18 mouse cellular contexts compared by ENCODE assay signal in genomic region chr3:69026133-69026783, GRCm38 (mm10). TPM values are rescaled to one million over a fixed set of nuclear protein-coding genes. Genes with fewer than 3 reads are reported as not detected.
DNase-seq lines count a peak whose midpoint lies in the region; ATAC-seq and TF ChIP-seq lines count a peak whose summit lies in the region.
"Had no signal": no experiment of that assay in that cellular context is flagged by ENCODE, and none has a peak within 500 bp of the region (broad histone marks: within the 10 kb centered on the region; RNA-seq: fewer than 3 reads in every experiment).

No protein-coding gene starts in this region.

- H3K4me3 ChIP-seq in liver, embryonic 12.5 days = no peak overlapping the region
- H3K4me3 ChIP-seq in liver, embryonic 11.5 days (ENCODE audit: low read depth, low read length) = no peak overlapping the region
- H3K4me3 ChIP-seq in liver, embryonic 16.5 days (ENCODE audit: low read depth, low read length) = no peak overlapping the region
- H3K4me3 ChIP-seq in stomach, postnatal 0 days (ENCODE audit: low read depth, low read length) = no peak overlapping the region
- no peak overlapping the region for H3K4me3 ChIP-seq in hindbrain, embryonic 12.5 days
- H3K4me3 ChIP-seq: embryonic facial prominence, embryonic 15.5 days; forebrain, embryonic 10.5 days; heart, embryonic 13.5 days; limb, embryonic 12.5 days; megakaryocyte, embryonic 14.5 days; midbrain, embryonic 15.5 days had no signal

- DNase-seq in liver, embryonic 11.5 days (ENCODE audit: low spot score) = no peak
- peak; percentile 76 for DNase-seq in stomach, postnatal 0 days (ENCODE audit: low spot score)
- DNase-seq in ovary, postnatal 14 days (ENCODE audit: low spot score) = no peak
- DNase-seq: cerebellum, postnatal 10 days; heart, postnatal 4 days; right cerebral cortex, adult 18-20 months; thymus, postnatal 4 days had no signal

- ATAC-seq in liver, embryonic 12.5 days = peak; percentile 46; the same call in 1 of the 2 replicates
- ATAC-seq in liver, embryonic 11.5 days (replicated peaks; ENCODE audit: low FRiP score) = no peak; the same call in 1 of the 2 replicates
- ATAC-seq in activated CD4-positive, CD25-positive, alpha-beta regulatory T cell, adult 4 months = peak; percentile 44
- ATAC-seq in liver, embryonic 16.5 days (ENCODE audit: low read depth) = peak; percentile 67; the same call in 1 of the 2 replicates
- peak; percentile 96 for ATAC-seq in stomach, postnatal 0 days (ENCODE audit: low FRiP score, low TSS enrichment)
- no peak for ATAC-seq in hindbrain, embryonic 12.5 days (ENCODE audit: low FRiP score)
- ATAC-seq: midbrain, embryonic 15.5 days had no signal

- H3K4me1 ChIP-seq in liver, embryonic 12.5 days = no peaks in the 10 kb centered on the region
- H3K4me1 ChIP-seq in liver, embryonic 11.5 days (replicated peaks; ENCODE audit: control insufficient read depth, insufficient read depth, low read length) = no peaks in the 10 kb centered on the region
- H3K4me1 ChIP-seq in liver, embryonic 16.5 days (ENCODE audit: control insufficient read depth, low read depth, low read length) = no peaks in the 10 kb centered on the region; the same call in 1 of the 2 replicates
- H3K4me1 ChIP-seq in stomach, postnatal 0 days (replicated peaks; ENCODE audit: control insufficient read depth, insufficient read depth) = no peaks in the 10 kb centered on the region
- no peaks in the 10 kb centered on the region for H3K4me1 ChIP-seq in hindbrain, embryonic 12.5 days
- H3K4me1 ChIP-seq: embryonic facial prominence, embryonic 15.5 days; forebrain, embryonic 10.5 days; heart, embryonic 13.5 days; limb, embryonic 12.5 days; megakaryocyte, embryonic 14.5 days; midbrain, embryonic 15.5 days had no signal

- no peak overlapping the region for H3K27ac ChIP-seq in liver, embryonic 12.5 days
- no peak overlapping the region for H3K27ac ChIP-seq in liver, embryonic 11.5 days (ENCODE audit: low read depth, low read length)
- H3K27ac ChIP-seq in liver, embryonic 16.5 days (ENCODE audit: low read length) = no peak overlapping the region
- no peak overlapping the region for H3K27ac ChIP-seq in stomach, postnatal 0 days (replicated peaks)
- no peak overlapping the region for H3K27ac ChIP-seq in hindbrain, embryonic 12.5 days
- H3K27ac ChIP-seq: embryonic facial prominence, embryonic 15.5 days; forebrain, embryonic 10.5 days; heart, embryonic 13.5 days; limb, embryonic 12.5 days; midbrain, embryonic 15.5 days had no signal

- peak; percentile 64 for TF ChIP-seq CTCF in stomach, postnatal 0 days (IDR thresholded peaks at IDR 0.05; ENCODE audit: low read depth)

- peaks cover 89% of the 10 kb centered on the region for H3K36me3 ChIP-seq in liver, embryonic 12.5 days
- peaks cover 45% of the 10 kb centered on the region for H3K36me3 ChIP-seq in liver, embryonic 11.5 days (ENCODE audit: control insufficient read depth, insufficient read depth, low read length)
- peaks cover 75% of the 10 kb centered on the region for H3K36me3 ChIP-seq in liver, embryonic 16.5 days (ENCODE audit: control insufficient read depth, insufficient read depth)
- H3K36me3 ChIP-seq in stomach, postnatal 0 days (ENCODE audit: control insufficient read depth, insufficient read depth, low read length) = peaks cover 9% of the 10 kb centered on the region
- H3K36me3 ChIP-seq in hindbrain, embryonic 12.5 days = peaks cover 40% of the 10 kb centered on the region
- H3K36me3 ChIP-seq: midbrain, embryonic 15.5 days had no signal

- H3K27me3 ChIP-seq in liver, embryonic 12.5 days (replicated peaks) = no peaks in the 10 kb centered on the region
- H3K27me3 ChIP-seq in liver, embryonic 11.5 days (replicated peaks; ENCODE audit: control insufficient read depth, insufficient read depth, low read length) = no peaks in the 10 kb centered on the region
- H3K27me3 ChIP-seq in liver, embryonic 16.5 days (ENCODE audit: control insufficient read depth, insufficient read depth, low read depth, low read length) = no peaks in the 10 kb centered on the region
- no peaks in the 10 kb centered on the region for H3K27me3 ChIP-seq in stomach, postnatal 0 days (ENCODE audit: control insufficient read depth, insufficient read depth, low read length)
- H3K27me3 ChIP-seq in hindbrain, embryonic 12.5 days = no peaks in the 10 kb centered on the region
- H3K27me3 ChIP-seq: embryonic facial prominence, embryonic 15.5 days; heart, embryonic 13.5 days; limb, embryonic 12.5 days; megakaryocyte, embryonic 14.5 days; midbrain, embryonic 15.5 days had no signal

- H3K9me3 ChIP-seq in liver, embryonic 12.5 days (replicated peaks) = no peaks in the 10 kb centered on the region
- H3K9me3 ChIP-seq in liver, embryonic 11.5 days (ENCODE audit: control insufficient read depth, low read length) = no peaks in the 10 kb centered on the region
- no peaks in the 10 kb centered on the region for H3K9me3 ChIP-seq in liver, embryonic 16.5 days (replicated peaks; ENCODE audit: control insufficient read depth, low read length)
- H3K9me3 ChIP-seq in stomach, postnatal 0 days (ENCODE audit: control insufficient read depth, low read length) = no peaks in the 10 kb centered on the region
- H3K9me3 ChIP-seq in hindbrain, embryonic 12.5 days (replicated peaks) = no peaks in the 10 kb centered on the region
- H3K9me3 ChIP-seq: embryonic facial prominence, embryonic 15.5 days; forebrain, embryonic 10.5 days; G1E; heart, embryonic 13.5 days; limb, embryonic 12.5 days; megakaryocyte, embryonic 14.5 days; midbrain, embryonic 15.5 days had no signal

- no peak overlapping the region for H3K4me2 ChIP-seq in liver, embryonic 12.5 days
- H3K4me2 ChIP-seq in liver, embryonic 11.5 days = no peak overlapping the region
- H3K4me2 ChIP-seq in liver, embryonic 16.5 days (ENCODE audit: low read depth, low read length) = no peak overlapping the region
- no peak overlapping the region for H3K4me2 ChIP-seq in stomach, postnatal 0 days (replicated peaks; ENCODE audit: low read depth)
- H3K4me2 ChIP-seq in hindbrain, embryonic 12.5 days (replicated peaks) = no peak overlapping the region
- H3K4me2 ChIP-seq: embryonic facial prominence, embryonic 15.5 days; heart, embryonic 13.5 days; limb, embryonic 12.5 days; midbrain, embryonic 15.5 days had no signal

- H3K9ac ChIP-seq in liver, embryonic 12.5 days = no peak overlapping the region
- no peak overlapping the region for H3K9ac ChIP-seq in liver, embryonic 11.5 days (ENCODE audit: low read depth, low read length)
- no peak overlapping the region for H3K9ac ChIP-seq in liver, embryonic 16.5 days (ENCODE audit: low read depth, low read length)
- no peak overlapping the region for H3K9ac ChIP-seq in stomach, postnatal 0 days (ENCODE audit: low read length)
- no peak overlapping the region for H3K9ac ChIP-seq in hindbrain, embryonic 12.5 days
- H3K9ac ChIP-seq: embryonic facial prominence, embryonic 15.5 days; heart, embryonic 13.5 days; limb, embryonic 12.5 days; midbrain, embryonic 15.5 days had no signal

- TF ChIP-seq EP300 in stomach, postnatal 0 days (optimal IDR thresholded peaks at IDR 0.05) = no peak

- 85% methylated on average over 1 of the region's 1 CpGs for WGBS in liver, embryonic 12.5 days (ENCODE audit: insufficient replicate concordance)
- 82% methylated on average over 1 of the region's 1 CpGs for WGBS in liver, embryonic 11.5 days
- WGBS in liver, embryonic 16.5 days (ENCODE audit: insufficient replicate concordance) = 90% methylated on average over 1 of the region's 1 CpGs
- WGBS in stomach, postnatal 0 days = 81% methylated on average over 1 of the region's 1 CpGs
- WGBS in hindbrain, embryonic 12.5 days = 88% methylated on average over 1 of the region's 1 CpGs

RNA-seq across cellular contexts. Expression of gene Trim59, which starts 18.3 kb away (rescaled TPM):
- polyA plus RNA-seq in liver, embryonic 12.5 days (2016; fragmentation: Nextera tagmentation; extraction: Ambion mirVana) = 162 and 164 TPM in 2 replicates
- 121 and 130 TPM in 2 replicates for polyA plus RNA-seq in liver, embryonic 11.5 days (2014; fragmentation: Nextera tagmentation; extraction: Ambion mirVana)
- 10 to 100 TPM; 25.9 to 27.4 TPM for polyA plus RNA-seq in activated CD4-positive, CD25-positive, alpha-beta regulatory T cell, adult 4 months (2017; shearing (Covaris generic))
- 143 and 145 TPM in 2 replicates for polyA plus RNA-seq in liver, embryonic 16.5 days (2015; fragmentation: Nextera tagmentation; extraction: Ambion mirVana)
- 17.6 and 24.4 TPM in 2 replicates for polyA plus RNA-seq in stomach, postnatal 0 days (2015; fragmentation: Nextera tagmentation; extraction: Ambion mirVana)
- polyA plus RNA-seq in hindbrain, embryonic 12.5 days (2016; fragmentation: Nextera tagmentation; extraction: Ambion mirVana) = 122 and 125 TPM in 2 replicates

RNA-seq across cellular contexts. Expression of gene Smc4, which starts 21.7 kb away (rescaled TPM):
- 178 and 181 TPM in 2 replicates for polyA plus RNA-seq in liver, embryonic 12.5 days (2016; fragmentation: Nextera tagmentation; extraction: Ambion mirVana)
- polyA plus RNA-seq in liver, embryonic 11.5 days (2014; fragmentation: Nextera tagmentation; extraction: Ambion mirVana) = 200 and 213 TPM in 2 replicates
- polyA plus RNA-seq in activated CD4-positive, CD25-positive, alpha-beta regulatory T cell, adult 4 months (2017; shearing (Covaris generic)) = 100 to 1,000 TPM; 394 to 401 TPM
- polyA plus RNA-seq in liver, embryonic 16.5 days (2015; fragmentation: Nextera tagmentation; extraction: Ambion mirVana) = 124 and 131 TPM in 2 replicates
- 47.7 and 56.4 TPM in 2 replicates for polyA plus RNA-seq in stomach, postnatal 0 days (2015; fragmentation: Nextera tagmentation; extraction: Ambion mirVana)
- 131 TPM in 2 replicates for polyA plus RNA-seq in hindbrain, embryonic 12.5 days (2016; fragmentation: Nextera tagmentation; extraction: Ambion mirVana)

RNA-seq across cellular contexts. Expression of gene Ift80, which starts 21.9 kb away (rescaled TPM):
- polyA plus RNA-seq in liver, embryonic 12.5 days (2016; fragmentation: Nextera tagmentation; extraction: Ambion mirVana) = 6.8 and 7.1 TPM in 2 replicates
- polyA plus RNA-seq in liver, embryonic 11.5 days (2014; fragmentation: Nextera tagmentation; extraction: Ambion mirVana) = 10.0 and 10.9 TPM in 2 replicates
- 100 to 1,000 TPM in 1 of 2 experiments, 10 to 100 TPM in 1; 76.4 to 105 TPM for polyA plus RNA-seq in activated CD4-positive, CD25-positive, alpha-beta regulatory T cell, adult 4 months (2017; shearing (Covaris generic))
- polyA plus RNA-seq in liver, embryonic 16.5 days (2015; fragmentation: Nextera tagmentation; extraction: Ambion mirVana) = 6.6 and 7.4 TPM in 2 replicates
- polyA plus RNA-seq in stomach, postnatal 0 days (2015; fragmentation: Nextera tagmentation; extraction: Ambion mirVana) = 2.2 TPM in 2 replicates
- 15.9 and 18.2 TPM in 2 replicates for polyA plus RNA-seq in hindbrain, embryonic 12.5 days (2016; fragmentation: Nextera tagmentation; extraction: Ambion mirVana)

Comparison
In these comparisons a context has a peak if more than half of its experiments do, and no peak if none do; other contexts are left out.
1. ATAC-seq: peak in liver, embryonic 12.5 days (single experiment), activated CD4-positive, CD25-positive, alpha-beta regulatory T cell, adult 4 months (single experiment), liver, embryonic 16.5 days (single experiment) and stomach, postnatal 0 days (single experiment); none in liver, embryonic 11.5 days (single experiment) and hindbrain, embryonic 12.5 days (single experiment).